Mouse (Mus musculus) thymus, adult 2 months (tissue): ENCODE measurements around the gene Fam89a.

ENCODE experiments used
- CTCF ChIP-seq: fragments of 200-500 bp; IDR thresholded peaks from 2 replicates; pipeline ENCODE4 v1.5.1; 2012; ENCODE audit warnings: mild to moderate bottlenecking, control low read depth, low read length, moderate library complexity, borderline replicate concordance; ENCODE audit not compliant: control insufficient read depth, poor library complexity, insufficient read depth; ENCODE audit errors: extremely low read depth
- POLR2A ChIP-seq: fragments of 200-500 bp; IDR thresholded peaks from 2 replicates; pipeline ENCODE4 v1.6.1; 2012; ENCODE audit warnings: mild to moderate bottlenecking, low read length, control low read depth, moderate library complexity; ENCODE audit not compliant: control insufficient read depth, poor library complexity, insufficient read depth; ENCODE audit errors: extremely low read depth

DNA sequence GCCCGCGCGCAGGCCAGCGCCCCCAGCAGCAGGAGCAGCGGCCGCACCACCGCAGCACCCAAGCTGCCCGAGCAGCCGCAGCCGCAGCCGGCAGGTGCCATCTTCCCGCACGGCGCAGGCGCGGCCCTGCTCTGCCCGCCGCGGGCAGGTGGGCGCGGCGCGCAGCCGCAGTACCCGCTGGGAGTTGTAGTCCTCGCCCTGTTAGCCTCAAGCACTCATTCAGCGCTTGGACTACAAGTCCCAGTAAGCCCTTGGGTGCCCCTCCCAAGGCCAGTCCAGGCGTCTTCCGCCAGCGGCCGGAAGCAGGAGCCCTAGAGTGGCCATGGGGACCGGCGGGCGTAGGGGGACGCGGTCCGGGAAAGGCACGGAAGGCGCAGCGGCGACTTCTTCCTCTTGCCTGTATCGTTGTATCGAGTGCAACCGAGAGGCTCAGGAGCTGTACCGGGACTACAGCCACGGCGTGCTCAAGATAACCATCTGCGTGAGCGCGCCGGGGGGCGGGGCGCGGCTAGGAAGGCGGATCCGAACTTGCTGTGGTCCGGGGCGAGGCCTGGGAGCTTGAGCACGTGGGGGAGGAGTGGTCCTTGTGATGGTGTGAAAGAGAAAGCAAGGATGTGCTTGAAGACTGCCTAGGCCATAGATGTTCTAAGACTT lies 29.6 kb downstream of the Fam89a start, which contains the start of the genes Ttc13 and Arv1:
- TF ChIP-seq POLR2A = peak; percentile 82
- TF ChIP-seq CTCF = peak; percentile 62; the same call in 1 of the 2 replicates
